Mouse (Mus musculus) embryo, embryonic 10.5 days (tissue): ENCODE measurements at regions not wholly inside any gene's neighbourhood (a gene's known extent, or its start where the extent isn't known, plus 50 kb on each side); places are given as distances from the start of the nearest gene placed in this dataset.
"Not testable (repeated sequence)": the region's sequence is repeated elsewhere in the genome, so short reads cannot be mapped to it uniquely, and the experiment has no call there.

Experiments
- DNase-seq: peaks from one replicate; pipeline ENCODE4 v3.0.0-alpha.2; 2015; ENCODE audit warnings: low spot score

- DNase-seq, result no peak
Observed at GRCm38 (mm10) chr3:9133991-9134390, 475.9 kb downstream of the Zfp704 start.

DNA sequence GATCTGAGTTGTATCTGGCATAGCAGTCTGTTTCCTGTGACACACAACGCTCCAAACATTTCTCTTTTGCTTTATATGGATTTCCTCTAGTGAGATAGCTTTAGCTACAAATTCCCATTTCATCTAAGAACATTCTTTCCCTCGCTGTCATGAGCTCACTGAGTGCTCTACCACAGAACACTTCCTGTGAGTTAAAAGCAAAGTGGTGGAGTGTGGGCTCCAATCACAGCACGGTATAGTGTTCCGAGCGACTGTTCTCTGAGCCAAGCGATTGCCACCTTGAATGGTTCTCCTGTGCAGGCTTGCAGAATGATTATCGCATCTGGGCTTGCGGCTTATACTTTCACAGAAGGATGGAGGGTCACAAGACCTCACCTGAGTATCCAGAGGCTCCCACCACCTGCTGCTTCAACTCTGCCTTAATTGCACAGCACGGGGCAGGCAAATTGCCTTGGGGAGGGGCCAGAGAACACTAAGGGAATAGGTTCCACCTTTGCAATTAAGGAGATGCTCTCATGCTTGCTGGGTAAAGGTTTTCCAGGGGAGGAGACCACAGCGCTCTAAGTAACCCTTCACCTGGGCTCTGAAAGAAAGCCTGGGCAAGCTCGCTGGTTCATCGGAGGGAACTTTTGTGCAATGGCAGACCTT is 477.7 kb downstream of the Zfp704 start:
- no peak for DNase-seq

DNA sequence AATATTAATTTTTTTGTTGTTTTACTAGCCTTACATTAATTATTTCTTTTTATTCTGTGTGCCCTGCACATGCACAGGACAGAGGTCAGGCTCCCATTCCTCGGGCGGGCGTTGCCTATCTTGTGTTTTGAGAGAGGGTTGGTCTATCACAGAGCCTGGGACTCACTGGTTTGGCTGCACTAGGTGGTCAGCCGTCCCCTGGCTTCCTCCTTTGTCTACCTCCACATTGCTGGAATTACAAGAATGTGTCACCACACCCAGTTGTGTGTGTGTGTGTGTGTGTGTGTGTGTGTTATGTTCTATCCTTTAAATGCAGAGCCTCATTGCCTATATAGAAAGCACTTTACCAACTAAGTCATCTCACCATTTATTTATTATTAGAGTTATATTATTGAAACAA is 478.5 kb downstream of the Zfp704 start:
- no peak for DNase-seq

GRCm38 (mm10) chr3:9128407-9128806 is 481.5 kb downstream of the Zfp704 start:
- no peak for DNase-seq

GRCm38 (mm10) chr3:9123079-9123478 is 486.8 kb downstream of the Zfp704 start:
- DNase-seq, result no peak

DNA sequence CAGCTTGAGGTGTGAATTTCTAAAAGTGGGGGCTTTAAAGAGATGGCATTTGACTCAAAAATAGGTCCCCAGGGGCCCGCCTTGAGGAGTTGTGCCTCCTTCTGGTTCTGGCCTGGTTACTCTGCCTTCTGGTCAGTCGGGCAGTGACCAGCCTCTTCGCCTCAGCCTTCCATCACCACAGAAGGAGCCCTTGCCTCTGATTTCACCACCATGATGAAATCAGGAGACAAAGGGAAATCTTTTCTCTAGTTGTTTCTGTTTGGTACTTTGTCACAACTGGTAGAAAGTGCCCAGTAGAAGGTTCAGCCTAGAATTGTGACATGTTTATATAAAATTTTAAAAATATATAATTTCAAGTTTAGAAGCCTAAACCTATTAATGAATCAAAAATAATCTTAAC is 492.0 kb downstream of the Zfp704 start:
- DNase-seq, result no peak

GRCm38 (mm10) chr3:9113410-9113809 is 496.5 kb downstream of the Zfp704 start:
- DNase-seq, result no peak

DNA sequence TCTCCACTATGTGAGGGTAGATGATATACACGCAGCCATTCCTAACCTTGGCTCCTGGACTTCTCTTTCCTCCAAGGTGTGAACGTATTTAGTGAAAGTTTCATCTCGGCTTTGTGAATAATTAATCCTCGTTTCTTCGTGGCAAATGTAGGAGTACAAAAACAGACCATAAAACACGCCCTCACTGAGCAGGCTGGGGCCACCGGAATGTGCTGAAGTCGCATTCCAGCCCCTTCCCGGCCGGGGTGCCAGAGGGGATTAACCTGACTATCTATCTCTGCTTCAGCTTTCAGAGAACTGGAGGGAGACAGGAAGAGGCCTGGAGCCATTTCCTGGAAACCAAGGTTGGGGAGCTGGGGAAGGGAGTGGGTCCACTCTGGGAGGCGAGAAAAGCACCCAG is 499.1 kb downstream of the Zfp704 start:
- DNase-seq, result peak; percentile 40

DNA sequence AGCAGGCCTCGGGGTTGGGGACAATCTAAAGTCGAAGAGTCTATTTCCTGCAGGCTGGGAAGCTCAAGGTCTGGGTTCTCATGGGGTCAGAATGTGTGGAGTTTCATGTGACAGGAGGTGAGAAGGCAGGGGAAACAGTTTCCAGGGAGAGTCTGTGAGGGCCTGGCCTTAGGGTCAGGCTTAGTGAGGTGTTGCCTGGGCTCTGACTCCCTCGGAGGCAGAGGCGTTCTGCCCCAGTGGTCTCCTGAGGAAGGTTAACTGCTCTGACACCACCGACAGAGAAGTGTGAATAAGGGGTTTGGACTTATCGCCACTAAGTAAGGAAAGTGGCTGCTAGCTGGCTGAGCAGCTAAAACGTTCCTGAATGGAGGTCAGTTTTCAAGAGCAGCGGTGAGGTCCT is 499.9 kb downstream of the Zfp704 start:
- DNase-seq, result no peak

- DNase-seq, result no peak
Observed at GRCm38 (mm10) chr3:9109485-9109884, 500.4 kb downstream of the Zfp704 start.

- no peak for DNase-seq
Observed at GRCm38 (mm10) chr3:9107766-9108410, 502.0 kb downstream of the Zfp704 start.

DNA sequence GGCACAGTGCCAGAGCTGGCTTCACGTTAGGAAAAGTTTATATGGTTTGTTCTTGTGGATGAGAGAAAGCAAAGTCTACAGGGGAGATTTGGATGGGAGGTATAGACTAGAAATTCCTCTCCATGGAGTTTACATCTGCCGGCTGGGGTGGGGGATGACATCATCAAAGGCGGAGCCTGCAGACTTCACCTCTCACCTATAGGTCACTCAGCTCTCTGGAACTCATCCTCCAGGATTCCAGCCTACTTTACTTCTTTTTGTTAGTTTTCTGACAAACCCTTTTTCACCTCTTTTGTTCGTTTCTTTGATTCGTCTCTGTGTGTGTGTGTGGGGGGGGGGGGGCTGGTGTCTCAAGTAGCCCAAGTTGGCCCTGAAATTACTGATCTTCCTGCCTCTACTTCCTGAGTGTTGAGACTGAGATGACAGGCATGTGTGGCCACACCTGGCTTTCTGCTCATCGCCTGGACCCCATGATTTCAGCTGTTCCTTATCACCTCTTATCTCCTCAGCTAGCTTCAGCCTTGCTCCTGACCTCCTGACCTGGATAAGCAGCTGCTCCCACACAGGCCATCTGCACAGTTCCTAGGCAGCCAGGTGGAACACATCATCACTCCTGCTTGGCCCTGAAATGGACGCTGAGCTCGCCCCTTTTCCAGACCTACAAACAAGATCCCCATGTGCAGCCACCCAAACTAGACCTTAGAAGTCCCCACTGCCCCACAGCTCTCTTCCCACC is 504.5 kb downstream of the Zfp704 start:
- DNase-seq, result peak; percentile 6

DNA sequence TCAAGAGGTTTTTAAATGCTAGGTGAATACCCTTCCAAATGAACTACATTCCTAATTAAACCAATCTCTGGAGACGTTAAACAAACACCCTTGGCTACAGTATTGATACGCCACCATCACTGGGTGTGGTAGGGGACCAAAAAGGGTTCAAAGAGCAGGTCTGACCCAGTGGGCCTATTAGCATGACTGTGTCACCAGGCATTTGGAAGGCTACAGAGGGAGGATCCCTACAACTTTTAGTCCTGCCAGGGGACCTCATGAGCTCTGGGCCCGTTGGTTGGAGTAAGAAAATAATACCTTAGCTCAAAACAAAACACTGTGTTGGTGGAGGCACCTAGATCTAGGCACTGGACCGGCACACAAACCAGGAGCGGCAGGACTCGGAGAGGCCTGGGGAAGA is 506.4 kb downstream of the Zfp704 start:
- DNase-seq, result no peak

DNA sequence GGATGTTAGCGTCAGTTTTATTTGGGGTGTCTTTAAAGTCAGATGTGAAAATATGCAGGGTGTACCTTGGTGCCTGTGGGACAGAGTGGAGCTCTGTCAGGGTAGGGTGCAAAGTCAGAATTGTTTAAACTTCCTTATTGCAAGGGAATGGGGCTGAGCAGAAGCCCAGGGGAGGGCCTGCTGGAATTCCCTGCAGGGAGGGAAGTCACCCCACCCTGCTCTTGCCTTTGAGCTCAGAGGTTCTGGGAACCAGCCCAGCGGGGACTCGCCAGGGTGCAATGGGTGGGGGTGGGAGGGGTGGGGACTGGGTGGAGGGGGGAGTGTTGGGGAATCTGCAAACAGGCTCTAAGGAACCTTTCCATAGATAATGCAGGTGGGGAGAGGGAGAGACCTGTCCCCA is 508.6 kb downstream of the Zfp704 start:
- DNase-seq, result no peak

GRCm38 (mm10) chr3:9100761-9101160 is 509.1 kb downstream of the Zfp704 start:
- no peak for DNase-seq

GRCm38 (mm10) chr3:9098441-9098840 is 511.4 kb downstream of the Zfp704 start:
- no peak for DNase-seq

- no peak for DNase-seq
Observed at GRCm38 (mm10) chr3:9084134-9084533, 525.8 kb downstream of the Zfp704 start.

DNA sequence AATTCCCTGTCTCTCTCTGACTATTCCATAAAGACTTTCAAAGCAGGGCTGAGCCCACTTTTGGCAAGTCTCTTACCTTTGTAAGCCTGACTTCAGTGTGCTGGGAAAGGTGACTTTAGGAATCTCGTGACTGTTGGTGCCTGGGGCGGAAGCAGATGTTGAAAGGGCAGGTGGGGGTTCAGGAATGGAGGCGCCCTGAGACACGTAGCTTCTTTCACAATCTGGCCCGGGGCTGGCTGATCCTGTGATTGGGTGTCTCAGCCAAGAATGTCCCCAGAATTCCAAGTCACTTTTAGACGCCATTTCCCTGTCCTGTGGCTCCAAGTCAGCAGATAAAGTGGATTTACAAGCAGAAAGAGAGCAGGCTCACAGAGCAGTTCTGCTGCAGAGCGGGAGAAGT is 527.8 kb downstream of the Zfp704 start:
- no peak for DNase-seq

GRCm38 (mm10) chr3:9078201-9078600 is 531.7 kb downstream of the Zfp704 start:
- no peak for DNase-seq

GRCm38 (mm10) chr3:9076696-9077095 is 533.2 kb downstream of the Zfp704 start:
- DNase-seq, result peak; percentile 76

GRCm38 (mm10) chr3:9072471-9072870 is 537.4 kb downstream of the Zfp704 start:
- DNase-seq, result not testable (repeated sequence)

GRCm38 (mm10) chr3:9067048-9067447 is 542.8 kb downstream of the Zfp704 start:
- peak; percentile 85 for DNase-seq

DNA sequence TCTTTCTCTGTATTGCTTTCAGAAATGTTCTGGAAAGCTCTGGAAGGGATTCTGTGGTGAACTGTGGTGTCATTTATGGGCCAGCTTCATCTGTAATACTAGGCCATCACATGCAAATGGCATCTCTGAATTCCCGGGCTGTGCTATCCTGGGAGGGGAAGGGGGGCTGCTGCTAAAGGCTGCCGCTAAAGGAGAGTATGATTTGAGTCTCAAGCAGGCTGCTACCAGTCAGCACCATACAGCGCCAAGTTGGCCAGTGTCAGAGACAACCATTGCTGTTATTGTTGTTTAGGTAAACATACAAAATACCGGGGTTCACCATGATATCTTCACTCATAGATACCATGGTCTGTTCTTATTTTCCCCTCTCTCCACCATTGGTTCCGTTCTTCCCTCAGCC is 543.5 kb downstream of the Zfp704 start:
- DNase-seq, result no peak
